Mouse (Mus musculus): ENCODE data around the gene Pttg1.

Pttg1 gene

DNA sequence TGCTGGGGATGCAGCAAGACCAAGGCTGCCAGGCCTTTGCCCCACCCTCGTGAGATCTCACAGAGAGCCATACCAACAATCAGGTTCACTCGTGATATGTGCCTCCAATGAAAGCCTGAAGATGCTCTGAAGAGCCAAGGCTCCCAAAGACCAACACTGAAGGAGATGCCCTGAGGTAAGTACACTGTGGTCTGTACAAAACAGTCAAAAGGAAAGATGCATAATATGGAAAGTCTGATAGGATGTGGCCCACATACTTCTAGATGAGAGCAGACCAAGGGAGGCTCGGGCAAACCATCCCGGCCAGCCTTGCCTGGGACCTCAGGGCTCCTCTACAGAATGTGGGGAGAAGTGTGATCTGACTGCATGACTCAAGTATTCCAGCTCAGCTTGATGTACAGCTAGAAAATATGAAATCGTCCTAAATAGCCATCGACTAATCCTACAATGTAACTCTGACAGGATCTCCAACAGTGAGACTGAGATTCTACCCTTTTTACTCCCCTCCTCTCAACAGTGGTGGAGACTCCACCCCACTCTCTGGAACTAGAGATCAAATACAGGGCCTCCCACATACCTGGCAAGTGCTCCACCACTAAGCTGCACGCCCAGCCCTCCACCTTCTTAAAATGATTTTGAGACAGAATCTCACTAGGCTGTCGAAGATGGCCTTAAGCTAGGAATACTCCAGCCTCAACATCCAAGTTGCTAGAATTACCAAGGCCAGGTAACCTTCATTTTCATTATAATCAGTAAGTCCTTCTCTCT, 48.8 kb downstream of the Pttg1 start:
- DNase-seq (ENCODE audit: low read depth, low spot score) = no peak

DNA sequence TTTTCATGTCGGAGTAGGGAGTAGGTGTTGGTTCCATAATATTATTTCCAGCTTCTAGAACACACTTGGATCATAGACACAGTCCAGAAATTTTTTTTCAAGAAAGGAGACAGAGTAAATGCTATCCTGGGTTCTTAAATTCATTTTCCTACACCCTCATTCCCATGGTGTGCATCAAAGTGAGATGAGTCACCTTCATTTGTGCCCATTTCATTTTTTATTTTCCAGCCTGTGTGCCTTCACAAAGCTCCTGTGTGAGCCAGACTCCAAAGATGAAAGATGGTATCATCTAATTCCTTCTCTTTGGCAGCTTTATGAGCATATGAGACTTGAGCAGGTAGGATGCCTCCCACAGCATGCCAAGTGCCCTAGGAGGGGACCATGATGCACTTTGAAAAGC, 49.5 kb downstream of the Pttg1 start:
- DNase-seq (ENCODE audit: low read depth, low spot score) = no peak

DNA sequence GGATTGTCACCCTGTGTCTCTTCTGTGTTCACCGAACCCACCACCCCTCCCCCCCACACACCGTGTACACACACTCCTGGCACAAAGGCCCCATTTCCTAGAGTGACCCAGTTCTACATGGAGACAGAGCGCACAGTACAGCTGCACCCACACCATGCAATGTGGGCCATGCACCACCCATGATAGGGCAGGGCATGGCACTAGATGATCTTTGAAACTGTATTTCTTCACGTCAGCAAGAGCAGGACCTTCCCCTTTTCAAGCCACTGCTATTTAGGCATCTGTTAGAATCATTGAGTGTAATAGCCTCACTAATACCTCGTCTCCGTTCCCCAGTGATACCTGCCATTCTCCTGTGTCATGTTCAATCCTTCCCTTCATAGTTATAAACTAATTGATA, 51.1 kb downstream of the Pttg1 start:
- no peak for DNase-seq (ENCODE audit: low read depth, low spot score)

DNA sequence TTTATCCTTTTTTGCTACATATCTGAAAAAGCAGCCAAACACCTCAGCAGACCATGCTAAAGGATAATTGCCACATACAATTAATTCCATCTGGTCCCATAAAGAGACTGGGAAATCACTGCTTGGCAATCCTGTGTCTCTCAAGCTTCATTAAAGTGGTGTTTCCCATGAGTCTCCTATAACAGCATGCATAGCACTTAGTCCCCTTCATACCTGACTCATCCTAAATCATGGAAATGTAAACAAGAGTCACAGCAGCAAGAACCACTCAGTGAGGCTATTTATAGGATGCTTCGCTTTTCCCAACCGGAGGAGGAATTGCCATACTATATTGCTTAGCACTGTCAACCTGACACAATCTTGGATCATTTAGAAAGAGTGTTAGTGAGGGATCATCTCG, 52.7 kb downstream of the Pttg1 start:
- DNase-seq (ENCODE audit: low read depth, low spot score) = no peak

DNA sequence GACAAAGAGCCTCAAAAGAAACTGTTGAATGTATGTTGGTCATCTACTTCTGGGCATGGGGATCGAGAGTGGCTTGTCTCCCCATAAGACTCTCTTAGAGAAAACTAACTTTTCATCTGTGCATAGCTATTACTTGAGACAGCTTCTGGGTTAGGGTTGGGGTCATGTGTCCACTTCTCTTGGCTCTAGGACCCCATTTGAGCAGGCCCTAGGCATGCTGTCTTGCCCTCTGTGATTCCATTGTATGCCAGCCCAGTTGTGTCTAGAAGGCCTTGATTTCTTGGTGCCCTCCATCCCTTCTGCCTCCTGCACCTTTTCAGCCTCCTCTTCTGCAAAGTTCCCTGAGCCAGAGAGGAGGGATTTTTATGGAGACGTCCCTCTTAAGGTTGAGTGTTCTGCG, 54.2 kb downstream of the Pttg1 start:
- no peak for DNase-seq (ENCODE audit: low read depth, low spot score)

All from retina, adult 2 months (tissue).